Mouse (Mus musculus): ENCODE measurements around the gene Fcor. TPM values are rescaled to one million over a fixed set of nuclear protein-coding genes. Genes with fewer than 3 reads are reported as not detected.
A peak's percentile ranks its signal among the peaks of the same experiment; 100 is the strongest.

Fcor gene
- polyA plus RNA-seq, 1 experiment from 2014 or later: 5.7 TPM

GRCm38 (mm10) chr8:3687537-3687936, 15.4 kb upstream of the Fcor start:
- no peak overlapping the region for H3K9ac ChIP-seq
- H3K27ac ChIP-seq: no peak overlapping the region
- H3K4me1 ChIP-seq (replicated peaks): no peaks in the 10 kb centered on the region
- ATAC-seq (replicated peaks; ENCODE audit: insufficient number of reproducible peaks, insufficient read depth, low FRiP score, low read depth): no peak
- H3K36me3 ChIP-seq: no peaks in the 10 kb centered on the region
- no peak overlapping the region for H3K4me2 ChIP-seq
- H3K9me3 ChIP-seq (replicated peaks): no peaks in the 10 kb centered on the region
- WGBS: 71% methylated on average over 6 of the region's 6 CpGs
- no peaks in the 10 kb centered on the region for H3K27me3 ChIP-seq
- no peak overlapping the region for H3K4me3 ChIP-seq

GRCm38 (mm10) chr8:3685422-3685821, 13.3 kb upstream of the Fcor start:
- H3K27ac ChIP-seq: no peak overlapping the region
- 60% methylated on average over 5 of the region's 5 CpGs for WGBS
- no peaks in the 10 kb centered on the region for H3K27me3 ChIP-seq

GRCm38 (mm10) chr8:3684530-3684929, 12.4 kb upstream of the Fcor start:
- 0 out of 2 replicates have a peak, but pooled peaks have one; percentile 25 for ATAC-seq (replicated peaks; ENCODE audit: insufficient number of reproducible peaks, insufficient read depth, low FRiP score, low read depth)
- no peaks in the 10 kb centered on the region for H3K4me1 ChIP-seq (replicated peaks)

More at GRCm38 (mm10) chr8:3685422-3685821, 13.3 kb upstream of the Fcor start:
- H3K4me3 ChIP-seq: no peak overlapping the region
- no peak overlapping the region for H3K4me2 ChIP-seq
- no peak overlapping the region for H3K9ac ChIP-seq
- H3K36me3 ChIP-seq: peaks cover 9% of the 10 kb centered on the region; the same call in 1 of the 2 replicates
- no peaks in the 10 kb centered on the region for H3K9me3 ChIP-seq (replicated peaks)
- no peaks in the 10 kb centered on the region for H3K4me1 ChIP-seq (replicated peaks)
- no peak for ATAC-seq (replicated peaks; ENCODE audit: insufficient number of reproducible peaks, insufficient read depth, low FRiP score, low read depth)

GRCm38 (mm10) chr8:3683408-3684176, 11.4 kb upstream of the Fcor start:
- 59% methylated on average over 6 of the region's 6 CpGs for WGBS
- no peak overlapping the region for H3K9ac ChIP-seq
- no peak overlapping the region for H3K4me2 ChIP-seq
- peaks cover 25% of the 10 kb centered on the region for H3K36me3 ChIP-seq
- no peak for ATAC-seq (replicated peaks; ENCODE audit: insufficient number of reproducible peaks, insufficient read depth, low FRiP score, low read depth)
- no peaks in the 10 kb centered on the region for H3K9me3 ChIP-seq (replicated peaks)
- no peaks in the 10 kb centered on the region for H3K4me1 ChIP-seq (replicated peaks)
- H3K27ac ChIP-seq: no peak overlapping the region
- no peaks in the 10 kb centered on the region for H3K27me3 ChIP-seq
- H3K4me3 ChIP-seq: no peak overlapping the region

More at GRCm38 (mm10) chr8:3684530-3684929, 12.4 kb upstream of the Fcor start:
- Histone ChIP-seq H3K27ac (no peak overlapping the region), H3K36me3 (peaks cover 17% of the 10 kb centered on the region; the same call in 1 of the 2 replicates), H3K27me3 (no peaks in the 10 kb centered on the region), H3K9me3 (replicated peaks) (no peaks in the 10 kb centered on the region), H3K4me3 (no peak overlapping the region), H3K9ac (no peak overlapping the region), H3K4me2 (no peak overlapping the region)

GRCm38 (mm10) chr8:3682435-3682834, 10.3 kb upstream of the Fcor start:
- no peaks in the 10 kb centered on the region for H3K27me3 ChIP-seq
- H3K27ac ChIP-seq: no peak overlapping the region
- H3K36me3 ChIP-seq: peaks cover 25% of the 10 kb centered on the region
- no peak overlapping the region for H3K4me2 ChIP-seq
- H3K4me3 ChIP-seq: no peak overlapping the region
- WGBS: 87% methylated on average over 5 of the region's 5 CpGs
- H3K4me1 ChIP-seq (replicated peaks): peaks cover 7% of the 10 kb centered on the region
- ATAC-seq (replicated peaks; ENCODE audit: insufficient number of reproducible peaks, insufficient read depth, low FRiP score, low read depth): no peak
- H3K9me3 ChIP-seq (replicated peaks): no peaks in the 10 kb centered on the region
- H3K9ac ChIP-seq: no peak overlapping the region

- ATAC-seq (replicated peaks; ENCODE audit: insufficient number of reproducible peaks, insufficient read depth, low FRiP score, low read depth): no peak
- no peaks in the 10 kb centered on the region for H3K9me3 ChIP-seq (replicated peaks)
- no peak overlapping the region for H3K4me3 ChIP-seq
- H3K4me1 ChIP-seq (replicated peaks): peaks cover 17% of the 10 kb centered on the region
- H3K9ac ChIP-seq: no peak overlapping the region
- no peaks in the 10 kb centered on the region for H3K27me3 ChIP-seq
- H3K27ac ChIP-seq: no peak overlapping the region
- no peak overlapping the region for H3K4me2 ChIP-seq
- WGBS: 79% methylated on average over 5 of the region's 5 CpGs
- H3K36me3 ChIP-seq: peaks cover 25% of the 10 kb centered on the region
Observed at GRCm38 (mm10) chr8:3679656-3680055, 7.5 kb upstream of the Fcor start.

GRCm38 (mm10) chr8:3679236-3679635, 7.1 kb upstream of the Fcor start:
- no peak overlapping the region for H3K9ac ChIP-seq
- H3K27me3 ChIP-seq: no peaks in the 10 kb centered on the region
- no peaks in the 10 kb centered on the region for H3K9me3 ChIP-seq (replicated peaks)
- H3K36me3 ChIP-seq: peaks cover 25% of the 10 kb centered on the region
- H3K4me2 ChIP-seq: no peak overlapping the region
- no peak overlapping the region for H3K4me3 ChIP-seq
- 93% methylated on average over 23 of the region's 23 CpGs for WGBS
- no peak for ATAC-seq (replicated peaks; ENCODE audit: insufficient number of reproducible peaks, insufficient read depth, low FRiP score, low read depth)
- H3K4me1 ChIP-seq (replicated peaks): peaks cover 17% of the 10 kb centered on the region
- no peak overlapping the region for H3K27ac ChIP-seq

- ATAC-seq (replicated peaks; ENCODE audit: insufficient number of reproducible peaks, insufficient read depth, low FRiP score, low read depth): no peak
Observed at GRCm38 (mm10) chr8:3678831-3679230, 6.7 kb upstream of the Fcor start.

GRCm38 (mm10) chr8:3676993-3677579, 4.9 kb upstream of the Fcor start:
- H3K36me3 ChIP-seq: peaks cover 25% of the 10 kb centered on the region
- ATAC-seq (replicated peaks; ENCODE audit: insufficient number of reproducible peaks, insufficient read depth, low FRiP score, low read depth): 0 out of 2 replicates have a peak, but pooled peaks have one; percentile 0
- peak overlapping the region; percentile 95 for H3K27ac ChIP-seq
- H3K9me3 ChIP-seq (replicated peaks): no peaks in the 10 kb centered on the region
- H3K9ac ChIP-seq: peak overlapping the region; percentile 95
- 3% methylated on average over 15 of the region's 15 CpGs for WGBS
- H3K4me2 ChIP-seq: peak overlapping the region; percentile 80
- no peaks in the 10 kb centered on the region for H3K27me3 ChIP-seq
- peaks cover 21% of the 10 kb centered on the region for H3K4me1 ChIP-seq (replicated peaks)
- peak overlapping the region; percentile 98 for H3K4me3 ChIP-seq

More at GRCm38 (mm10) chr8:3678831-3679230, 6.7 kb upstream of the Fcor start:
- no peak overlapping the region for H3K27ac ChIP-seq
- peaks cover 25% of the 10 kb centered on the region for H3K36me3 ChIP-seq
- no peak overlapping the region for H3K9ac ChIP-seq
- H3K4me3 ChIP-seq: no peak overlapping the region
- H3K4me1 ChIP-seq (replicated peaks): peaks cover 17% of the 10 kb centered on the region
- no peaks in the 10 kb centered on the region for H3K9me3 ChIP-seq (replicated peaks)
- H3K27me3 ChIP-seq: no peaks in the 10 kb centered on the region
- no peak overlapping the region for H3K4me2 ChIP-seq
- 96% methylated on average over 23 of the region's 23 CpGs for WGBS

- H3K9ac ChIP-seq: peak within 1 kb of the TSS; percentile 95
- peak; percentile 85 for ATAC-seq (replicated peaks; ENCODE audit: insufficient number of reproducible peaks, insufficient read depth, low FRiP score, low read depth)
- no peaks in the 10 kb centered on the region for H3K27me3 ChIP-seq
- WGBS: under 1% methylated on average over 61 of the region's 61 CpGs
- peak within 1 kb of the TSS; percentile 98 for H3K4me3 ChIP-seq
- H3K4me1 ChIP-seq (replicated peaks): peaks cover 21% of the 10 kb centered on the region
- no peaks in the 10 kb centered on the region for H3K9me3 ChIP-seq (replicated peaks)
- H3K27ac ChIP-seq: peak within 1 kb of the TSS; percentile 95
- peaks cover 25% of the 10 kb centered on the region for H3K36me3 ChIP-seq
- H3K4me2 ChIP-seq: peak within 1 kb of the TSS; percentile 80
Observed at GRCm38 (mm10) chr8:3676131-3676992, 4.2 kb upstream of the Fcor start, which contains the start of gene Trappc5. Gene Trappc5, plus strand, starts transcription at chr8:3676299.

- H3K4me3 ChIP-seq: no peak overlapping the region
- H3K9ac ChIP-seq: no peak overlapping the region
- 57% methylated on average over 3 of the region's 3 CpGs for WGBS
- H3K4me1 ChIP-seq (replicated peaks): peaks cover 21% of the 10 kb centered on the region
- no peak overlapping the region for H3K4me2 ChIP-seq
- peaks cover 10% of the 10 kb centered on the region for H3K36me3 ChIP-seq
- H3K9me3 ChIP-seq (replicated peaks): no peaks in the 10 kb centered on the region
- no peaks in the 10 kb centered on the region for H3K27me3 ChIP-seq
- ATAC-seq (replicated peaks; ENCODE audit: insufficient number of reproducible peaks, insufficient read depth, low FRiP score, low read depth): no peak
- no peak overlapping the region for H3K27ac ChIP-seq
Observed at GRCm38 (mm10) chr8:3674671-3675070, 2.5 kb upstream of the Fcor start.
